Mouse (Mus musculus): Measurements from ENCODE around the gene Zcchc14.
A peak's percentile ranks its signal among the peaks of the same experiment; 100 is the strongest.
"Not testable (repeated sequence)": the region's sequence is repeated elsewhere in the genome, so short reads cannot be mapped to it uniquely, and the experiment has no call there.

Gene Zcchc14

DNA sequence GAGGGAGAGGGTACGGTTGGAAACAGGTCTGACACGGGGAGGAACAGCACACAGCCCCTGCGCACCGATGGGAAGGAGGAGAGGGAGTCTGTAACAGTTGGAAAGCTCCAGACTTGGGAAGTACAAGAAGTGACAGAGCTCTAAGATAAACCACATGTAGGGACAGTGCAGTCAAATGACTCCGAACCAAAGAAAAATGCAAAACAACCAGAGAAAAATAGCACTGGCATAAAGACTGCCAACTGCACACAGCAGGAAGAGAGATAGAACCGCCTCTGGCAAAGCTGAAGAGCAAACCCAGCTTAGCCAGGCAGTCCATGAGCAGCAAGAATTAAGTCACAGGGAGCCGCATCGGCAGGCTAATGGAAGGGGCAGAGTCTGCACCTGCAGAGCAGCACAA is 29.7 kb downstream of the Zcchc14 start:
- DNase-seq (ENCODE audit: low read depth, low spot score): no peak

DNA sequence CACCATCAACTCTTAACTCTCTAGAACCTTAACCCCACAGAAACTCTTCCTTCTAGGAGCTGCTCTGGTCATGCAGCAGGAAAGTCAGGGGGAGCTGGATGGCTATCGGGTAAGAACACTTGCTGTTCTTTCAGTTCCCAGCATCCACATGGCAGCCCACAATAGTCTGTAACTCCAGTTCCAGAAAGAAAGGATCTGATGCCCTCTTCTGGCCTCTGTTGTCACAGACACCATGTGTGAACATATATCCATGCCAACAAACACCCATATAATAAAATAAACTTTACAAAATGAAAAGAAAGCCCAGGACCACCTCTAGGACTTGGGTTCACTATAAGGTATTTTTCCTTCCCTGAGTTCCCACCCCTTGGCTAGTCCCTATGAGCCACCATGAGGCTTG is 30.8 kb downstream of the Zcchc14 start:
- no peak for DNase-seq (ENCODE audit: low read depth, low spot score)

DNA sequence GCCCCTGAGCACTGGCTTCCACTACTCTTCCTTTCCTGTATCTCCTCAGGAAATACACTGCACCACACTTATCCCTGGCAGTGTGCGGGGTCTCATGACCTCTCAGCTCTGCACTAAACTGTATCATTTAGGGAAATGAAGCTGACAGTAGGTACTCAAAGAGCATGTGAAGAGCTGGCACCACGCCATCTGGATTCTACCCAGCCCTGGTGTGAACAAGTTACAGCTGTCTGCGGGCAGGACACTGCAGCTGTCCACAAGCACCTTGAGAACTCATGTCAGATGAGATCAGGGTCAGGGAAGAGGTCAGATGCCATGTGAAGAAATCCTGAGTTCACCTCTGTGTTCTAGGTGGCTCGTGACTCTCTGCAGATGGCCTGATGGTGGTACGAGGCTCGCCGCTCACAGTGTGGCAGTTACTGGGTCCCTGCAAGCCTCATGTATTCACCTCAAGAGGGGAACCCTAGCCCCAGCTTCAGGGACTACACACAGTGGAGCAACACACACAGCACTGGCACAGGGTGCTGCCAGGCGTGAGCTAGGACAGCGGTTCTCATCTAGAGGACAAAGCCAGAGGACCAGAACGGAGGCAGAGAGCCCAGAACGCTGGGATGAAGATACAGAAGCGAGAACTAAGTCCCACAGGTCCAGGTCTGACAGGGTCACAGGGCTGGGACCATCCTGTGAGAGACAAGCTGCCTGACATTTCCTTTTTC is 31.7 kb downstream of the Zcchc14 start:
- DNase-seq (ENCODE audit: low read depth, low spot score): no peak

DNA sequence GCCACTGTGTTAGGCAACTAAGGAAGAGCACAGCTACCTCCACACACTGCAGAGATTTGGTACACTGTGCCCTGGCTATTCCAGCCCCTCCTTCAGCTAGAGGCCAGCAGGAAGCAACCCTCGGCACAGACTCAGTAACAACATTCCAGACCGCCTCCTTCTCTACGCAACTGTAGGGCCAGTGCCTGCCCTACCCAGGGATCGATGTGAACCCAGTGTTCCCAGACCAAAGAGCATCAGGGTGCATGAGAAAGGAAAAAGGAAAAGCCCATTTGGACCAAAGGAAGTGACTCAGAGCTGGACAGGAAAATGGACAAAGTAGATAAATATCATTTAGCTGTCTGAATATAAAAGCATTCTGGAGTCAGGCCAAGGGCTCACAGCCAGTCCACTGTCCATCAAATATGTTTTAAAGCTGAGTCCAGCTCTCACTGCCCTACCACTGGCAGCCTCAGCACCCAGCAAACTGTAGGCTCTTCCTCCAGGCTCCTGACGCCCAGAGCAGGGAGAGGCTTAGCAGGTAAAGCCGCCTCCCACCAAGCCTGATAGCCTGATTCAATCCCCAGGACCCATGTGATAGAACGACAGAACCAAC is 33.2 kb downstream of the Zcchc14 start:
- DNase-seq (ENCODE audit: low read depth, low spot score): no peak

DNA sequence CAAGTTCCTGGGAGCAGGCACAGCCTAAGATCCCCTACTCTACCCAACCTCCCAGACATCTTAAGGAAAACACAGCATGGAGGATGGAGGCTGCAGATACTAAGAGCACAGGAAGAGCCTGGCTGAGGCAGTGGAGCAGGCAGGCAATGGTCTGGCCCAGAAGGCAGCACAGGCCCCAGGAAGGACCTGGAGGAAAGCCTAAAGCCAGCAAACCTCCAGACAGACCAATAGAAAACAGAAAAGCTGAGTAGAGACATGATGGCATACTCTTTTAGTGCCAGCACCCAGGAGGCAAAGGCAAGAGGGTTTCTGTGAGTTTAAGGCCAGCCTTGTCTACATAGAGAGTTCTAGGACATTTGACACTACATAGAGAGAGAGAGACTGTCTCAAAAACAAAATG is 39.3 kb downstream of the Zcchc14 start:
- DNase-seq (ENCODE audit: low read depth, low spot score): no peak

DNA sequence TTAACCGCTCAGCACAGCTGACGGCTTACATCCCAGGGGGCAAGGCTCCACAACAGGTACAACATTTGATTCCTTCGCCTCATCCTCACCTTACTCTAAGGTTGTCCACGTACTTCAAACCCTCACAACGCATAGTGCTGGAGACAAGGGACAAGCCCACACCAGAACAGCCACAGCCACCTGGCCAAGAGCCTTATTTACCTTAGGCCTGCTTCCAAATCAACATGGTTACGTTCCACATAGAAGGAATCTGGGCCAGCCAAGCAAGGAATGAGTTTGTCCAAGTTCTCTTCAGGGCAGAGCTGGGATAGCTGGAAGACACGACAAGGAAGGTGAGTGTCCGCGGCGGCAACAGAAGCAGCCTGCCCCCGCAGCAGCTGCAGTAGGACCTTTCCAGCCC is 42.8 kb downstream of the Zcchc14 start:
- DNase-seq (ENCODE audit: low read depth, low spot score): no peak

DNA sequence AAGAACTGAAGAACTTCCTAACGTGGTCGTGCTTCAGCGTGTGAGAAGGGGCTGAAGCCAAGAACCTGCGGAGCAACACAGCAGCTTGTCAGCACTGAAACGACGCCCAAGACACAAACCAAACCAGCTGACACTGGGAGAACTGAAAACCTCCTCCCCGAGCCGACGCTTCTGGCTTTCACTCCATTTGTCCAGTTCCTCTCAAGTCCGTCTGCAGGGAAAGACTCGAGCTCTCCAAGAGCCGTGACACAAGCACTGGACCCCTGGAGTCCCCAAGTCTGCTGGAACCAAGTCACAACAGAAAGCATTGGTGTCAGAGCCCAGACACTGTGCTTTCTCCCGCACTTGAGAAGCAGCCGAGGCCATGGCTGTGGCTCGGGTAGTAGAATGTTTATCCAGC is 43.5 kb downstream of the Zcchc14 start:
- no peak for DNase-seq (ENCODE audit: low read depth, low spot score)

DNA sequence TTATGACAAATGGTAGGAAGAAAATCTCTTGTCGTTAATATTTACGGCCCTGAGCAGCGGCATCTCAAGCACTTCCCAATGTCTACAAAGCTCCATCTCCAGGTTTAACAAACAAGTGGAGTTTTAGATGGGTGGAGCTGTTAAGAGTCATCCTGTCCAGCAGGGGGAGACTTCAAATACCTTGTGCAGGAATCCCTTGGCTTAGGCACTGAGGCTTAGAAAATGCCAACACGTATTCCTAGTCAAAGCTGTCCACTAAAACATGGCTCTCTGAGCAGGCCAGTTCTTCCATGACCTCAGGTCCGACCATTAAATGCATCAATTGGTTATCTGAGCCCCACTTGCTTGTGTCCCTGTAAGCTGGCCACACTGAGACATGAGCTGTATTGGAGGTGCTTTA is 45.0 kb downstream of the Zcchc14 start:
- DNase-seq (ENCODE audit: low read depth, low spot score): no peak

DNA sequence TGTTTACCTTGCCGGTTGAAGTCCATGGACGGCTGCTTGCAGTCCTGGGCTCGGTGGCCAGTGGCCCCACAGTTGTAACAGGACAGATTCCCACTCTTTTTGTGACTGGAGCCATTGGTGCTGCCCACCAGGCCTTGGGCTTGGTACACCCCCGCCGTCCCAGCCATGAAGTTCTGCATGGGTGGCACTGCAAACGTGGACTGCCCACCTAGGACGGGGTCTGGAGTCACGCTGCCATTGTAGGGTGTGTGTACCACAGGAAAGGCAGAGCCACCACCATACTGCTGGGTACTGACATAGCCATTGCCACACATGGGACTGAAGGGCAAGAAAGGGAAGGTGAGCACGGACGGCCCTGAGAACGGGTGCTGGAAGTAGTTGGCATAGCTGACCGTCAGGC is 48.9 kb downstream of the Zcchc14 start:
- DNase-seq (ENCODE audit: low read depth, low spot score): no peak

DNA sequence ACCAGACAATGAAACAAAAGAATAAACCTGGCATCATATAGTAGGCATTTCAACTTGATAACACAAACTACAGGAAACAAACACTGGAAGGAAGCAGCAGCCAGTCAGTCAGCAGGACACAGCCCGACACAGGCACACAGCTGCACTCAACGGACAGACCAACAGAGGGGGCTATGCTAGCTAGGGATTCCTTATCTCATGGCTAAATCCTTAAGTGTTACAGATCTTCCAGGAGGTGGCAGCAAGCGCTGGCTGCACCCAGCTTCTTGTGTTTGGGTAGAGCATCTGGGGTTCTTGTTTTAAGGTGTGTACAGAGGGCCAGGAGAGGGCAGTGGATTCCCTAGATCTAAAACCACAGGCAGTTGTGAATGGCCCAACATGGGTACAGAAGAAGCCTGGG is 49.8 kb downstream of the Zcchc14 start:
- DNase-seq (ENCODE audit: low read depth, low spot score): no peak

DNA sequence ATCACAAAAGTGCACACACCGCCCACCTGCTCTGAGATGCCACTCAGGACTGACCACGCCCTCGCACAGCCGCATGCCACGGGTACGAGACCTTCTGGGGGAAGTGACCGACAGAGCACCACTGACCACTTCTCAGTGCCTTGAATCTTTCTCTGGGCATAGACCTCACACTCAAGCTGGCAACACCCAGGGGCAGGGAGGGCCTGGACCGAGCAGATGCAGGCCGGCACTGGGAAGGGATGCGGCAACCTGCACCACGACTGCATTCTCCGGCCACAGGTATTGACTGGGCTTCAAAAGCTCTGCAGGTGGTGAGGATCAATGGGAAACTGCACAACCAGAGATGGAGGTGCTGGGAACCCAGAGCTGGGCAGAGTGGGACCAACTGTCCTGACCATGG is 50.3 kb downstream of the Zcchc14 start:
- no peak for DNase-seq (ENCODE audit: low read depth, low spot score)

DNA sequence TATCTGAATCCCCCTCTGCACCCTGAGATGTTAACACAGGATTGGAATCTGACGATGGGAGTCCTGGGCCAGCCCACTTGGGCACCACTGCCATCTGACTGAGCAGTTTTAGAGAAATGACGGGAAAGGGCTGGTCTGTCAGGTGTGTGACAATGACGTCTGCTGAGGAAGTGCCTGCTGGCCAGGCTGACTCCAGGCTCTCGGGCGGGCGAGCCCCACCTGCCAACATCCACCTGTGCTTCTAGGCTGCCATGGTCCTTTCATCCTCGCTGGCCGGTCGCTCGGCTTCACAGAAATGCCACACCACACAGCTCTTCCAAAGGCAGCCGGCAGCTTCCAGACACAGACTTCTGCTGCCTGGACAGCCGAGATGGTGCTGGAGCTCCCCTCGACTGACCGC is 52.9 kb downstream of the Zcchc14 start:
- no peak for DNase-seq (ENCODE audit: low read depth, low spot score)

DNA sequence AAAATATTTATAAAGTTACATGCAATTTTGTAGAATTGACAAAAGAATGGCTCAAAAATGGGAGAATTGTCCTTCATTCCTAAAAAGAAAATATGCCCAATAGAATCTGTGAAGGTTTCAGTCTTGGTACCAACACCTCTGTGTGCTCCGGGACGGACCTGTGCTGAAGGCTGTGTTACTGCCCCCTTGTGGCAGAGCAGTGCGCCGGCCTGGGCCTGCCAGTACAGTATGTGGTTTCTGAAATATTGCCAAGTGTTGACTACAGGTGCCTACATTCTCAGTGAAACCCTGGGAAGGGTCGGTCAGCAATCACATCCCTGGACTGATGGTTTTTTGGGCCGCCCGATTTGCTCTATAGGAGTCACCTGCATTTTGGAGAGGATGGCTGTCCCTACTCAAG is 53.8 kb downstream of the Zcchc14 start:
- DNase-seq (ENCODE audit: low read depth, low spot score): peak; percentile 54

DNA sequence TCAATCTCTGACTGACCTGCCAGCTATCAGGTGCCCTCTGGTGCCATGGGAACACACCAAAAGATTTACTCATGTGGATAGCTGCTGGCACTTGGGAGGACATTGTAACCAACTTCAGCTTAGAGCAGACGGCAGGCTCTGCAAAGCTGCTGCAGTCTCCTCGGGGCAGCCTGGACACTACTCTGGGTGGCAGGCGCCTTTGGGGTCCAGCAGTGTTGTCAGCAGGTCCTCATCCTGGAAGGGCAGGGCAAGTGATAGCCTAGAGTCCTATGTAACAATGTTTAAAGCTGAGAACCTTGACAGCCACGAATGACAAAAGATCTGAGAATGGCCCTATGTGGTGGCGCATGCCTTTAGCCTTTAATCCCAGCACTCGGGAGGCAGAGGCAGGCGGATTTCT is 54.5 kb downstream of the Zcchc14 start:
- no peak for DNase-seq (ENCODE audit: low read depth, low spot score)

DNA sequence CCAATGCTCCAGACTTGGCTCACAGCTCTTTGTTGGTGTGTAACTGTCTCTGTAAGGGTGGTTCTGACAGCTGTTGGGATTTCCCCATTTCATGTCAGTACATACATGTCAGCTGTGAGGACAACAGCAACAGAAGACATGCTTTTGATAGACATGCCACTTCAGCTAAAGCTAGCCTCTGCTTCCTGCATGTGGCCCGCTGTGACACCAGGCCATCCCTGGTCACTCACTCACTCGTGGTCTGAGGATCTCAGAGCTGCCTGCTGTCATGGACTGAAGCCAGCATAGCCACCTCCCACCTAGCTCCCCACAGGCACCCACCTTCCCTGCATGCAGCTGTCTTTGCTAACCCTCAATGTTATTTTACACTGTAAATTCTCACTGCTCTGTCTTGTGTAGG is 55.2 kb downstream of the Zcchc14 start:
- DNase-seq (ENCODE audit: low read depth, low spot score): not testable (repeated sequence)

DNA sequence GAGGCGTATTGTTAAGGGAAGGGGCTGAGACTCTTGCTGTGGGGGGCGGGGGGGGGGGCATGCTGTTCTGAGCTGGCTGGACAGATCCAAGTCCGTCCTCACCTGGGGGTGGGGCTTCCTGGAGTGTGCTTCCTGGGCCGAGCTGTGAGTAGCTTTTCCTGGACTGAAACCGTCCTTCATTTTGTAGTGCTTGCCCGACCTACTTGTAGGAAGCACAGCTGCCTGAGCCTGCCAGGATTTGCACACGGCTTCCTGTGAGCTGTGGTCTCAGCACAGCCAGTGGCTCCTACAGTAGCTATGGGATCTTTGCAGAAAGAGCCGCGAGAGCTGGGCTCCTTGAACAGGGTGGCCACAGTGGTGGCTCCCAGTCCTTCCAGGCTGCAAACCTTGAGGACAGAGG is 58.7 kb downstream of the Zcchc14 start:
- DNase-seq (ENCODE audit: low read depth, low spot score): no peak

DNA sequence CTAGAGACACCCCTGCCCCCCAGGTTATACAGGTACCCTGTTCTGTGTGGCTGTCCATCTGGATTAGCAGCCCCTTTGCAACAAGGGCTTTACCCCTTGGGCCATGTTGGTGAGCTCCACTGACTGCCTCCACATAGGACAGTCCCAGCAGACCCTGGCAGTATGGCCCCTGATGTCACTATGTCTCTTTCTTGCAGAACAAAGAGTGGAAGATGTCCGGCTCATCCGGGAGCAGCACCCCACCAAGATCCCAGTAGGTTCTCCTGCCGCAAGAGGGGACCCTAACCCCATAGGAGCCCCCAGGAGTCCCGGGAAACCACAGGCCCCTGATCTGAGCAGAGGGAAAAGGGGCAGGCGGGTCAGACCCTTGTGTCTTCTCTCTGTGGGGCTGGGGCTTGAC is 59.4 kb downstream of the Zcchc14 start:
- DNase-seq (ENCODE audit: low read depth, low spot score): no peak

DNA sequence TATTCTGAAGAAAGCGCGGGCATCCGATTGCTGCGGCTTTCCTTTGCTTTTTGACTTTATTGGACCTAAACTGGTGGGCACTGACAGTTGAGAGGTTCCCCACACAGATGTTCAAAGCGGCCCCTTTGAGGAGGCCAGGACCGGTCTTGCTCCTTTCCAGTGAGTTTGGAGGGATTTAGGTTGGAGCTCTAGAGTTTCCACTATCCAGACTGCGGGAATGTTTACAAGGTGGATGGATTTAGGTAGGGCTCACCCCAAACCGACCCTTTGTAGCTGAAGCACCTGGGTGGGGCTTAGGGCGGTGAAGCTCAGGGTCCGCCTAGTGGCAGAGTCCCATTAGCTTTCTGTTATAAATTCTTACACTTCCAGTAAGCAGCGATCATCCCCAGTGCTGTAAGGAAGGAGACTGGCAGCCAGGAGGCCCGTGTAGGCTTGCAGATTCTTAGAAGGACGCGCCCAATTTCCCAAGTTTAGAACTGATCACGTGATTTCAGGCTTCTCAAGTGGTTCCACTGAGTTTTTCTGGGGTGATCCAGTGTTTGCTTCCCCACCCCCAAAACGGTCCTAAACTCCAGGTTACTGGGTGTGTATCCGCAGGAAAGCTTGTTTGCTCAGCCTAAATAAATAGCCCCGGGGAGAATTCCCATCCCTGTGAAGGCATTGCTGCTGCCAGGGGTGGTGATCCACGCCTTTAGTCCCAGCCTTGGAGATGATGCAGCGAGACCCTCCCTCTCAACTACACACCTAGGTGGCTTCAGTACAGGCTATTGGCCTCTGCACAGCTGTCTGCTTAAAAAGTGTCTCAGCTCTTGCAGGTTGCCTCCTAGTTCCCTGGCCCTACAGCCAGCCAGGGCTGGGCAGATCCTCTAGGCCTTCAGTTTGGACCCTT is 61.3 kb downstream of the Zcchc14 start:
- DNase-seq (ENCODE audit: low read depth, low spot score): peak; percentile 64

DNA sequence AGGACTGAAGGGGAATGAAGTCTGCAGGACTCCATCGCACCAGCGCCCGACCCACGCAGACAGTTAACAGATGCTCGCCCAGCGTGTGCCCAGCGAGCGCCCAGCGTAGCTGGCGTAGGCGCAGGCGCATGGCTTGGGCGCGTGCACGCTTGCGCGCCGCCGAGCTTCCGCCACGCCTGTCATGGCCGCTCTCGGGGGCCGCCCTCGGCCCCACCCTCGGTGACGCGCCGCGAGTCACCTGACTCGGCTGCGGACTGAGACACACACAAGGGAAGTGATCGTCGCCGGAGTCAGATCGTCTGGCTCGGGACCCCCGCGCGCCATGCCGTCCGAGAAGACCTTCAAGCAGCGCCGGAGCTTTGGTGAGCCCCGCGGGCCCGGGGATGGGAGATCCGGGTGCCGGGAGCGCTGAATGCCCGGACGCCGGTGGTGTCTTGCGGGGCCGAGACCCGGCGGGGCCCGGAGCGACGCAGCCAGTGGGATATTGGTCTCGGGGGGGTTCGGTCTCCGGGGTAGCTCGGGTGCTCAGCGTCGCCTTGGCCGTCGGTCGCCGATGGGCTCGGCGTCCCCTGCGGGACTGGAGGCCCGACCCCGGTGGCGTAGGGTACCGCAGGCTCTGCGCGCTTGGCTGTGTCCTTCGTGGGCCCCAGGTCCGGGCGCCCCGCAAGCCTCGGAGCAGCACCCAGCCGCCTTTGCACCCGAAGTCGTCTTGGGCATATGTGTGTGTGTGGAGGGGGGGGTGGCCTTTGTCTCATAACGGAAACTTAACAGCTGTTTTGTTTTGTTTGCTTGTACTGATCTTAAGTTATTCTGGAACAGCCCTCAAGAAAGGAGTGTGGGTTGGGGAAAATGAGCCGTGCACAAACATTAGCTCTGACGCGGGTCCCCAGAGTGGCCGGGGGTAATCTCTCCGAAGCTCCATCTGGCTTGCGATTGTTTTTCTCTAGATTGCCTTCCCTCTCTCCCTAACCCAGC is 62.2 kb downstream of the Zcchc14 start, which contains the start of gene Map1lc3b:
Map1lc3b (plus strand) TSS at position 159 of the 975 bp plus-strand sequence.
- peak; percentile 90 for DNase-seq (ENCODE audit: low read depth, low spot score)

DNA sequence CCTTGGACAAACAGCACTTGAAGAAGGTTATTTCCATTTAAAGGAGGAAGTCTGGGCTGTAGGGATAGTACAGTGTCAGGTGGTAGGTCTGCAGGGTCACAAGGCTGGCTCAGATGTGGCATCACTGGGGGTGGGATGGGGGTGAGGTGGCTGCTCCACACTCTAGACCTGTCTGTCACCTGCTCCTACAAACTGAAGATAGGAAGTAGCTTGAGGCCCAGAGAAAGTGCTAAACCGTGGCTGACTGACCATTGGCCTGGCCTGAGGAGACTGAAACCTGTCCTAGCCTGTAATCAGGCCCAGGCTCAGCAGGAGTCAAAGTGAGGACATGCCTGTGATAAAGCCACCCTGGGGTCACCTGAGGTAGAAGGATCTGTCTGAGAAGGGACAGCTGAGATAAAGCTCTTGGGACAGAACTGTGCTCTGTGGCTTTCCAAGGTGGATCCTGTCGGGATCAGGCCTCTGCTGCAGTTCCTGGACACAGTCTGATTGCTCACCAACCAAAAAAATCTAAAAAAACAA is 63.4 kb downstream of the Zcchc14 start:
- DNase-seq (ENCODE audit: low read depth, low spot score): peak; percentile 44

DNA sequence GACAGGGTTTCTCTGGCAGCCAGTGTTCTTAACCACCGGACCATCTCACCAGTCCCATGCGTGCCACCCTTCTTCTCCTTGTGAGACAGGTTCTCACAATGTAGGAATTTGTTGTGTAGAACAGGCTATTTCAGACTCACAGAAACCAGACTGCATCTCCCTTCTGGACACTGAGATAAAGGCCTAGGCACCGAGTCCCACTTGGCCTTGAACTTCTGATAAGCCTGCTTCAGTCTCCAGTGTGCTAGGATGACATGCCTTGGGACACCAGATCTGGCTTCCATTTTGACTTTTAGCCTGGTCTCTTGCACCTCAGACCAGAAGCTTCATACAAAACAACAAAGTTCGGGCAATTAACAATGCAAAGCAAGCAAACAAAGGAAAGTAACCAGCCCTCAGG is 64.0 kb downstream of the Zcchc14 start:
- peak; percentile 81 for DNase-seq (ENCODE audit: low read depth, low spot score)
